Mouse (Mus musculus) neural tube, embryonic 15.5 days (tissue): ENCODE data around the gene Trp53i13. TPM values are rescaled to one million over a fixed set of nuclear protein-coding genes. Genes with fewer than 3 reads are reported as not detected.

Experiments
- ATAC-seq: fragments of 200-750 bp; cut with Nextera tagmentation; 2 replicates; pipeline ENCODE4 v1.8.0; 2017; ENCODE audit warnings: mild to moderate bottlenecking, moderate TSS enrichment, moderate library complexity; ENCODE audit not compliant: low FRiP score
- H3K27ac ChIP-seq: fragments of 300-500 bp; sonication (generic); replicated peaks from 2 replicates; pipeline ENCODE4 v1.5.1; 2015; ENCODE audit warnings: mild to moderate bottlenecking, inconsistent platforms
- H3K27me3 ChIP-seq: fragments of 300-500 bp; sonication (generic); replicated peaks from 2 replicates; pipeline ENCODE4 v1.6.1; 2015; ENCODE audit warnings: inconsistent platforms
- H3K36me3 ChIP-seq: fragments of 300-500 bp; sonication (generic); 2 replicates; pipeline ENCODE4 v1.6.1; 2015; ENCODE audit warnings: inconsistent platforms
- H3K4me1 ChIP-seq: fragments of 300-500 bp; sonication (generic); 2 replicates; pipeline ENCODE4 v1.6.1; 2015; ENCODE audit warnings: inconsistent platforms
- H3K4me2 ChIP-seq: fragments of 300-500 bp; sonication (generic); 2 replicates; pipeline ENCODE4 v1.6.1; 2015; ENCODE audit warnings: inconsistent platforms, mild to moderate bottlenecking, moderate library complexity
- H3K4me3 ChIP-seq: fragments of 300-500 bp; sonication (generic); replicated peaks from 2 replicates; pipeline ENCODE4 v1.5.1; 2015; ENCODE audit warnings: mild to moderate bottlenecking, inconsistent platforms
- H3K9ac ChIP-seq: fragments of 300-500 bp; sonication (generic); replicated peaks from 2 replicates; pipeline ENCODE4 v1.6.1; 2015; ENCODE audit warnings: mild to moderate bottlenecking, inconsistent platforms
- H3K9me3 ChIP-seq: fragments of 300-500 bp; sonication (generic); replicated peaks from 2 replicates; pipeline ENCODE4 v1.6.1; 2016; ENCODE audit warnings: inconsistent platforms
- WGBS: fragments of 180-500 bp; shearing (Covaris S2); methylation state at CpG from one replicate; pipeline ENCODE4 v1.1.7; 2015; ENCODE audit warnings: mixed read lengths; 5-methylcytosine and 5-hydroxymethylcytosine counted together
- polyA plus RNA-seq: library from polyadenylated mRNA; unstranded; fragments of >200 nt; fragmentation: Nextera tagmentation; extraction: Ambion mirVana; gene quantifications from 2 replicates; pipeline ENCODE4 v1.2.1, GENCODE M21; 2015

Gene Trp53i13
- polyA plus RNA-seq, 1 experiment from 2014 or later, result 15.3 TPM

DNA sequence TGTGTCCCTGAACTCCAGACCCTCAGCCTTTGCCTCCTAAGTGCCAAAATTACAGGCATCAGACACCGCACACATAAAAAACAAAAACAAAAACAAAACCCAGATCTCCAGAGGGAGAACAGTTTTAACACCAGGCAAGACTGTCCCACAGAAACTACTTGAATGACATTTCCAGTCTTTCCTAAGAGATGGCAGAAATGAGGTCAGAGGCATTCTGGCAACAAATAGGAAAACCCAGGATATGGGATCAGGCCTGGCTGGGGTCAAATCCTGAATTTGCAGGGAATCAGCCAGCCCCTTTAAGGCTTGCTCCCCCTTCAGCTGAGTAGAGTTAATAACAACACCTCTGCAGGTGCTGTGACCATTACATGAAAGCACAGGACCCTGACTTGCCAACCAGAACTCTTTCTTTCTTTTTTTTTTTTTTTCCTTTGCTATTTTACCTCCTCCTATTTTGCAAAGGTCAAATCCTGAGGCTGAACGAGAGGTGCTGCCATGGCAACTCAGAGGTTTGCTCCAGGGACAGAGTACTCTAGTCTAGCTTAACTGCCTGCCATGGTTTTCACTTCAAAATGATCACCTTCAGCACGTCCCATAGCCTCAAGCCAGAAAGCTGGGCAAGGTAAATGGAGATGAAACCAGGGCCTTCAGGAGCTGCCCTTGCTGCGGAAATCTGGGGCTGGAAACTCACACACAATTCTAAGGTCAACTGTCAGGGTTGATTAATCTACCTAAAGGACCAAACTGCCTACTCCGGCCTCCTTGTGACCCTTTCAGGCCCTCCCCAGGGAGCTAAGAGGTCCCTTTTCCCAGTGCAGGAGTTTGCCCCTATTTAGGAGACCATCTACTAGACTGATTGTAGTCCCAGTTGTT, 1.0 kb upstream of the Trp53i13 start:
- H3K27ac ChIP-seq, result no peak overlapping the region
- no peak overlapping the region for H3K9ac ChIP-seq
- H3K4me1 ChIP-seq, result peaks cover 41% of the 10 kb centered on the region
- H3K9me3 ChIP-seq, result no peaks in the 10 kb centered on the region
- H3K27me3 ChIP-seq, result peaks cover 38% of the 10 kb centered on the region
- no peaks in the 10 kb centered on the region for H3K36me3 ChIP-seq
- 45% methylated on average over 5 of the region's 5 CpGs for WGBS
- H3K4me2 ChIP-seq, result no peak overlapping the region
- ATAC-seq, result no peak
- H3K4me3 ChIP-seq, result no peak overlapping the region

DNA sequence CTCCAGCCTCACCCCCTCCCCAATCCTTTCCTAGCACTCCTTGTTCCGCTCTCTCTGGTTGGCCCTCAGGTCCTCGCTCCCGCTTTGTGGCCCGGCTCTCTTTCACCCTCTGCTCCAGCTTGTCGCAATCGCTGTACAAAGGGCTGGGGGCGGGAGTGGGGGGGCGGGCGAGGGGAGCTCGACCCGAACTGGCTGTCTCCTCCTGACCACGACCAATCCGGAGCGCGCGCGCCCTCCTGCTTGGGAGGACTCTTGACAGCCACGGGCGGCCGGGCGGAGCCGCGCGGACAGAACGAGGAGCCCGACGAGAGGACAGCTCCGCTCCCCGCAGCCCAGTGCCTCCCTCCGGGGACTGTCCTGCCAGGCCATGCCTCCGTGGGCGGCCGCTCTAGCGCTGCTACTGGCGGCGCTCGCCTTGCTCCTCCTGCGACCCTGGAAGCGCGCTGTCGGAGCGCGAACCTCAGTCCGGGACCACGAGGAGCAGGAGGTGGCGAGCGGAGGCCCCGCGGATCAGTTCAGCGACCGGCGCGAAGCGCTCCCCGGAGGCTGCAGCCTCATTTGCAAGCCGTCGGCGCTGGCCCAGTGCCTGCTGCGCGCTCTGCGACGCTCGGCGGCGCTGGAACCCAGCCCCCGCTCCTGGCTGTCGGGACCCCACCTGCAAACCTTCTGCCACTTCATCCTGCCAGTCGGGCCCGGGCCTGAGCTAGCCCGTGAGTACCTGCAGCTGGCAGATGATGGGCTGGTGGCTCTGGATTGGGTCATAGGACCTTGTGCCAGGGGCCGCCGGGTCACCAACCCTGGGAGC, 746 bp downstream of the Trp53i13 start, which contains the start of gene Abhd15:
TSS of gene Abhd15 (plus strand) at position 290 of the 805 bp plus-strand sequence.
- H3K9ac ChIP-seq, result peak within 1 kb of the TSS; percentile 53
- H3K27me3 ChIP-seq, result peaks cover 38% of the 10 kb centered on the region
- no peaks in the 10 kb centered on the region for H3K9me3 ChIP-seq
- under 1% methylated on average over 72 of the region's 72 CpGs for WGBS
- H3K27ac ChIP-seq, result peak within 1 kb of the TSS; percentile 28; the same call in 1 of the 2 replicates
- H3K4me2 ChIP-seq, result peak within 1 kb of the TSS; percentile 98
- H3K4me3 ChIP-seq, result peak within 1 kb of the TSS; percentile 63
- ATAC-seq, result peak; percentile 54
- H3K36me3 ChIP-seq, result no peaks in the 10 kb centered on the region
- H3K4me1 ChIP-seq, result peaks cover 38% of the 10 kb centered on the region

- peaks cover 38% of the 10 kb centered on the region for H3K4me1 ChIP-seq
- no peaks in the 10 kb centered on the region for H3K36me3 ChIP-seq
- H3K27ac ChIP-seq, result peak overlapping the region; percentile 28; the same call in 1 of the 2 replicates
- no peaks in the 10 kb centered on the region for H3K9me3 ChIP-seq
- peak; percentile 12; the same call in 1 of the 2 replicates for ATAC-seq
- H3K4me2 ChIP-seq, result peak overlapping the region; percentile 98
- peak overlapping the region; percentile 53; the same call in 1 of the 2 replicates for H3K9ac ChIP-seq
- H3K27me3 ChIP-seq, result peaks cover 38% of the 10 kb centered on the region
- WGBS, result 9% methylated on average over 19 of the region's 19 CpGs
- H3K4me3 ChIP-seq, result peak overlapping the region; percentile 53
These were observed 1.4 kb downstream of the Trp53i13 start for GRCm38 (mm10) chr11:77514281-77514831.

- Histone ChIP-seq H3K36me3 (no peaks in the 10 kb centered on the region), H3K9ac (peak overlapping the region; percentile 43; the same call in 1 of the 2 replicates), H3K4me1 (peaks cover 38% of the 10 kb centered on the region), H3K27ac (no peak overlapping the region; the same call in 1 of the 2 replicates), H3K9me3 (no peaks in the 10 kb centered on the region), H3K4me3 (peak overlapping the region; percentile 63), H3K4me2 (peak overlapping the region; percentile 98), H3K27me3 (peaks cover 38% of the 10 kb centered on the region)
- no peak for ATAC-seq
- 8% methylated on average over 10 of the region's 10 CpGs for WGBS
These were observed 2.0 kb downstream of the Trp53i13 start for GRCm38 (mm10) chr11:77513811-77514170.

DNA sequence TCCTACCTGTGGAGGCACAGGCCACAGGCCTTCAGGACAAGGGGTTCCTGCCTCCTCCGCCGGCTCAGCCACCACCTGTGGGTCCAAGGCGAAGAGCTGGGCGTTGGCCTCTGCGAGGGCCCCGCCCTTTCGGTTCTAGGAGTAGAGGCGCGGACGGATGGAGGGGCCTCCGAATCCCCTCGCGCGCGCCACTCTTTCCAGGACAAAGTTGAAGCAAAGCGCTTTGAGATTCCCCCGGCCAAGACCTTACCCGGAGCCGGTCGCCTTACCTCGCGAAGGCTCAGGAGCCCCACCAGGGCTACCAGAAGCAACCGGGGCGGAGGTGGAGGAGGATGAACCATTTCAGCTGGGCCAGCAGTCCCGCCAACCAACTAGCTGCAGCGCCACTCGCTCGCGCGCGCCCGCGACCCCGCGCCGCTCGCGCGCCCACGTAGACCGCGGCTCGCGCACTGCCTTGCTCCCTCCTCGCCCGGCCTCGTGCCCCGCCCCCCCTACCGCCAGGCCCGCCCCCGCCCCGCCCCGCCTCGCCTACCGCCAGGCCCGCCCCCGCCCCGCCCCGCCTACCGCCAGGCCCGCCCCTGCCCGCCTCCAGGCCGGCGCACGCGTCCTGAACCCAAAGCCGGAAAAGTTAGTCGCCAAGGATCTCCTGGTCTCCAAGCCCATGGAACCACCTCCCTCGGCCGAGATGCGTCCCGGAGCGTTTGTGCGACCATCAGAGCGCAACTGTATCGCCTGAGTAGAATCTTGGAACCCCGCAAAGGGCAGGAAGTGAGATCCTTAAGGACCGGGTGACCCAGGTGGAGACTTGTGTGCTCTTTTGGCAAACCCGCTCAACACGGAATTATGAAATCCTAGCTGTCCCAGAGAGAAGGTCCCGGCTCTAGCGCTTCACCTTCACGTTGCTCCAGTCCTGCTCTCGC, 2.6 kb downstream of the Trp53i13 start:
- WGBS, result under 1% methylated on average over 82 of the region's 84 CpGs
- peak overlapping the region; percentile 37 for H3K27ac ChIP-seq

DNA sequence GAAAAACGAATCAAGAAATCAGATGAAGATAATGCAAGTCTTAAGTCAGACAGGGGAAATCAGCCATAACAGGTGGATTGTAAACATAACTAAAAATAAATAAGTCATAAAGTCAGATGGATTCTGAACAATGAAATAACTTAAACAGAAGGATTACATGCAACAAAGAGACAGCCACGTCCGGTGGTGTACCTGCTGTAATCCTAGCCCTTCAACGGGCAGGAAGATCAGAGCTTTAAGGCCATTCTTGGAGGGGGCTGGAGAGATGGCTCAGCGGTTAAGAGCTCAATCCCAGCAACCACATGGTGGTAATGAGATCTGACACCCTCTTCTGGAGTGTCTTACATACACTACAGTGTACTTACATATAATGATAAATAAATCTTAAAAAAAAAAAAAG, 4.4 kb downstream of the Trp53i13 start:
- no peak overlapping the region for H3K9ac ChIP-seq
- H3K9me3 ChIP-seq, result no peaks in the 10 kb centered on the region
- H3K27ac ChIP-seq, result no peak overlapping the region
- 91% methylated on average over 5 of the region's 5 CpGs for WGBS
- H3K4me2 ChIP-seq, result no peak overlapping the region
- ATAC-seq, result no peak
- H3K27me3 ChIP-seq, result peaks cover 28% of the 10 kb centered on the region
- H3K4me1 ChIP-seq, result peaks cover 47% of the 10 kb centered on the region
- no peak overlapping the region for H3K4me3 ChIP-seq
- peaks cover 12% of the 10 kb centered on the region for H3K36me3 ChIP-seq

More for the DNA sequence above, 2.6 kb downstream of the Trp53i13 start:
- peaks cover 38% of the 10 kb centered on the region for H3K27me3 ChIP-seq
- peak overlapping the region; percentile 65 for H3K9ac ChIP-seq
- H3K4me3 ChIP-seq, result peak overlapping the region; percentile 63
- peak; percentile 76 for ATAC-seq
- peaks cover 45% of the 10 kb centered on the region for H3K4me1 ChIP-seq
- H3K36me3 ChIP-seq, result no peaks in the 10 kb centered on the region
- H3K4me2 ChIP-seq, result peak overlapping the region; percentile 98
- H3K9me3 ChIP-seq, result no peaks in the 10 kb centered on the region

DNA sequence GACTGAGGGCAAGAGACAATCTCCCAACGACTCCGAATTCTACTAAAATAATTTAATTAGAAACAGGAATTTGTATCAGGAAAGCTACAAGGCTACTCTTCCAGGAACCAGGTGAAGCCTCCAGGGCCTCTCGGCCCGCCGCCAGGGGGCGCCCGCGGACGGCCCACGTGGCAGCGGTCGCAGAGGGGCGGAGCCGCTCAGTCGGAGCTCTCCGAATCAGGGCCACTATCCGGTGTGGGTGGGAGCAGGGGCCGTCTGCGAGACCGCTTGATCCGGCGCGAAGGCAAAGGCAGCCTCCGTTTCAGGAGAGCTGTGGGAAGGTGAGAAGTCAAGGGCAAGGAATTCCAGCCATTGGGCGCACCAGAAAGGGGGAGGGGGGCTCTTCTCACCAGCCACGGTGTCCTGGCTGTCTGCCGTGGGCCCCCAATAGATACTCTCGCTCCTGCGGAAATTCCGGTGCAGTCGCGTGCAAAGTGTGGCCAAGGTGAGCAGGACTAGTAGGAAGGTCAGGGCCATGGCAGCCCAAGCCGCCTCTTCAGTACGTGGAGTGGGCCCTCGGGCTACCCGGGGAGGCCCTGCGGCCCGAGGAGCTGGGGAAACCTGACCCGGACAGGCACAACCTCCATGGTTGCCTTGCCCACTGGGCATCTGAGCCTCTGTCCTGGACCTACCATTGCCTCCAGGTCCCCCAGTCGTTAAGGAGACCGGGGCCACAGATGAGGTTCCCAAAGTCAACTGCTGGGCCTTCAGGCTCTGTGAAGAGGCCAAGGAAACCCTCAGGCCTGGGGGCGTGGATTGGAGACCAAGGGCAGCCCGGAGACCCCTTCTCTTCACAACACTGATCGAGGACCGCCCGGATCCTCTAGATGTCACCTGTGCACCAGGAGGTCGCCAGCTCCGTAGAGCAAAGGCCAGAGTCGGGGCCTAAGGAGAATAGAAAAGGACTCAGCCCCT, 7.4 kb downstream of the Trp53i13 start:
- Histone ChIP-seq H3K4me1 (peaks cover 18% of the 10 kb centered on the region), H3K9me3 (no peaks in the 10 kb centered on the region), H3K27ac (no peak overlapping the region), H3K36me3 (peaks cover 42% of the 10 kb centered on the region), H3K27me3 (no peaks in the 10 kb centered on the region; the same call in 1 of the 2 replicates), H3K4me3 (peak overlapping the region; percentile 35), H3K9ac (peak overlapping the region; percentile 30), H3K4me2 (peak overlapping the region; percentile 61)
- peak; percentile 60 for ATAC-seq
- 21% methylated on average over 49 of the region's 49 CpGs for WGBS

- peaks cover 12% of the 10 kb centered on the region for H3K4me1 ChIP-seq
- H3K9ac ChIP-seq, result no peak overlapping the region
- peaks cover 49% of the 10 kb centered on the region for H3K36me3 ChIP-seq
- H3K9me3 ChIP-seq, result no peaks in the 10 kb centered on the region
- no peak for ATAC-seq
- no peaks in the 10 kb centered on the region for H3K27me3 ChIP-seq
- no peak overlapping the region for H3K4me2 ChIP-seq
- 74% methylated on average over 4 of the region's 4 CpGs for WGBS
- H3K4me3 ChIP-seq, result no peak overlapping the region
- no peak overlapping the region for H3K27ac ChIP-seq
These were observed 8.4 kb downstream of the Trp53i13 start for GRCm38 (mm10) chr11:77507426-77507825.

GRCm38 (mm10) chr11:77506941-77507340, 8.8 kb downstream of the Trp53i13 start:
- H3K9ac ChIP-seq, result no peak overlapping the region
- ATAC-seq, result no peak
- no peak overlapping the region for H3K27ac ChIP-seq
- no peaks in the 10 kb centered on the region for H3K27me3 ChIP-seq
- peaks cover 9% of the 10 kb centered on the region for H3K4me1 ChIP-seq
- no peaks in the 10 kb centered on the region for H3K9me3 ChIP-seq
- H3K4me3 ChIP-seq, result no peak overlapping the region
- no peak overlapping the region for H3K4me2 ChIP-seq
- H3K36me3 ChIP-seq, result peaks cover 54% of the 10 kb centered on the region
- 85% methylated on average over 6 of the region's 6 CpGs for WGBS

DNA sequence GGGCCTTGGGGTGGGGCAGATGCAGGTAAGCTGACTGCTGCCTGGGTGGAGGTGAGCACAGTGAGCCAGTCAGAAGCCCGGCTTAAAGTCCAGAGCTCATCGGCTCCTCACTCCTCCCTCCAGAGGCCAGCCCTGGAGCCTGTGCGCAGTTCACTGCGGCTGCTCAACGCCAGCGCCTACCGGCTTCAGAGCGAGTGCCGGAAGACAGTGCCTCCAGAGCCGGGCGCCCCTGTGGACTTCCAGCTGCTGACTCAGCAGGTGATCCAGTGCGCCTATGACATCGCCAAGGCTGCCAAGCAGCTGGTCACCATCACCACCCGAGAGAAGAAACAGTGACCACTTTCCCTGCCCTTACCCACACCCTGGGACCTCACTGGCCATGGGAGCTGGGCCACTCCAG, 9.5 kb downstream of the Trp53i13 start:
- no peak overlapping the region for H3K27ac ChIP-seq
- WGBS, result 90% methylated on average over 14 of the region's 14 CpGs
- H3K4me3 ChIP-seq, result no peak overlapping the region
- no peak overlapping the region for H3K9ac ChIP-seq
- H3K4me2 ChIP-seq, result no peak overlapping the region
- no peaks in the 10 kb centered on the region for H3K9me3 ChIP-seq
- peaks cover 56% of the 10 kb centered on the region for H3K36me3 ChIP-seq
- ATAC-seq, result no peak
- no peaks in the 10 kb centered on the region for H3K27me3 ChIP-seq
- H3K4me1 ChIP-seq, result peaks cover 10% of the 10 kb centered on the region
